Mouse (Mus musculus): ENCODE measurements around the gene Smim24. TPM values are rescaled to one million over a fixed set of nuclear protein-coding genes. Genes with fewer than 3 reads are reported as not detected.

The Smim24 gene
- total RNA-seq, 2 experiments from 2014 or later: 13.3 to 37.5 TPM

DNA sequence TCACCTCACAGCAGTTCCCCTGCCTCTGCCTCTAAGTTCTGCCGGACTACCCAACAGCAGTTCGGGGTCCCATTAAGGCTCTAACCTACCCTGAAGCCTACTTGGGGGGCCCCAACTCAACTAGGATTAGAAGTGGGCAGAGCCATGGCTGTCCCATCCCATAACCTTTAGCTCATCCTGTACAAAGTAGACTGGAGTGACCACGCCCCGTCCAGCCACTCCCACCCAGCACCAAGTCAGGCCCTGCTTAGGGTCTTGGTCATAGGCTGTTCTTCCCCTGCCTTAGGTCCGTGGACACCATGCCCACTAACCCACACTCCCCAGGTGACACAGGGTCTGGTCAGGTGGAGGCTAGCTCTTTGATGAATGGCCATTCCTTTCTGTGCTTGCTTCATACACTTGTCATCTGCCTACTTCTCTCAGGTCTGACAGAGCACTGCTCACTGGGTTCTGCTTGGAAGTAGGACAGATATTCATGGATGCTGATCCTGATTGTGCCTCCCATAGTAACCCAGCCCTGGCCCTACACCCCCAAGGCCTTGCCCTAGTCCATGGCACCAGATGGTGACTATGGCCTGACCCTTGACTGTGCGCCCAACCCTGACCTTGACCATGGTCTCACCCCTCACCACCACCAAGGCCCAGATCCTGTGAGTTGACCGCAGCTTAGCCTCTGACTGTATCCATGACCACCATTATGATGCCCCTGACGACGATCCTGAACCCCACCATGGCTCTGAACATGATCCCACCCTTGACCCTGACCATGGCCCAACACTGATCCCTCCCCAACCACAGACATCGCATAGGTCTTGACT is 26.5 kb downstream of the Smim24 start:
- no peak for ATAC-seq (replicated peaks; ENCODE audit: poor library complexity, severe bottlenecking)

GRCm38 (mm10) chr10:81420191-81420767 is 27.4 kb downstream of the Smim24 start:
- ATAC-seq (replicated peaks; ENCODE audit: poor library complexity, severe bottlenecking): no peak

- ATAC-seq (replicated peaks; ENCODE audit: poor library complexity, severe bottlenecking): no peak
Observed at GRCm38 (mm10) chr10:81421041-81421796, 28.4 kb downstream of the Smim24 start.

GRCm38 (mm10) chr10:81421797-81422100 is 28.9 kb downstream of the Smim24 start:
- ATAC-seq (replicated peaks; ENCODE audit: poor library complexity, severe bottlenecking): no peak

- ATAC-seq (replicated peaks; ENCODE audit: poor library complexity, severe bottlenecking): no peak
Observed at GRCm38 (mm10) chr10:81422191-81422590, 29.3 kb downstream of the Smim24 start.

DNA sequence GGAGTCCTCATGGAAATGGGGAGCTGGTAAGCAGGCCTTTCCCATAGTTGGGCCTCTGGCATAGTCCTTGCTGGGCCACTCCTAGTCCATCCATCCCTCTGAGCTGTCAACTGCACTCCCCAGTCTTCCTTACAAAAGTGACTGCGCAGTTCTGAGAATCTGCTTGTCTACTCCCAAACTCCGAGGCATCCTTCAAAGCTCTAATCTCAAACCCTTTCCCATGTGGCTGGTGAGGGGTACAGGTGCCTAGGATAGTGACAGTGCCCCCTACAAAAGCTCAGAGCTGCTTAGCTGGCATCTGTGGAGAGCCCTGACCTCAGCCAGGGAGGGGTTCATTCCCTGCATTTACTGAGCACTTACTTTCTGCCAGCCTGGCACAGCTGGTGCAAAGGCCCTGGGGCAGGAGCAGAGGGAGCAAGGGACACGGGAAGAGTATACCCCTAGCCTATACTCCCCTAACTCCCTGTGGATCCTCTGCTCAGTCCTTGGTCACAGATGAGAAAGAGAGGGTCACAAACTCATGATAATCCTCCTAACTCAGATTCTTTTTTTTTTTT is 29.9 kb downstream of the Smim24 start:
- no peak for ATAC-seq (replicated peaks; ENCODE audit: poor library complexity, severe bottlenecking)

DNA sequence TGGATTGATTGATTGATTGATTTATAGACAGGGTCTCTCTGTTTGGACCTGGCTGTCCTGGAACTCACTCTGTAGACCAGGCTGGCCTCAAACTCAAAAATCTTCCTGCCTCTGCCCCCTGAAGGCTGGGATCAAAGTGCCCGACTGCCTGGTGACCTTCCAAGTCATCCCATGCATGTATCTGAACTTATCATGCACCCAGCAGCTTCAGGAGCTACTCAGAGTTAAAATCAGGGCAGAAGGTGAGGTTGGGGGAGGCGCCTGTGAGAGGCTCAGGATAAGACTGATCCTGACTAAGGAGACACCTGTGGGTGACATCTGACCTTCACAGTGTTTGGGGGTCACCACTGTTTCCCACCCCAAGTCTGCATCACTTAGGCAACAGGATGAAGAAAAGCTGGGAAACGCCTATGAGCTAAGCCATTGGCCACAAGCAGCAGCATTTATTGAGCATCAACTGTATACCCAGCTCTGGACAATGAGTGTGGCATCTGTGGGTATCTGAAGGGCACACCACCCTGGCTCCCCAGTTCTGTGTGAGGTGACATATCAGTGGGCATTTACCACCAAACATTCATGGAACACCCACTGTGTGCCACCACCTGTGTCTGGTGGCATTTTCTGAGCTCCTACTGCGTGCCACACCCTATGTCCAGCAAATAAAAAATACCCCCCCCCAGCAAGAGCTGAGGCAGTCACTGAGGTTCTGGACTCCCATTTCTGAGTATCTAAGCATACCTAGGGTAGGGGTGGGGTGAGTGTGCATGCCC is 30.8 kb downstream of the Smim24 start:
- ATAC-seq (replicated peaks; ENCODE audit: poor library complexity, severe bottlenecking): no peak

DNA sequence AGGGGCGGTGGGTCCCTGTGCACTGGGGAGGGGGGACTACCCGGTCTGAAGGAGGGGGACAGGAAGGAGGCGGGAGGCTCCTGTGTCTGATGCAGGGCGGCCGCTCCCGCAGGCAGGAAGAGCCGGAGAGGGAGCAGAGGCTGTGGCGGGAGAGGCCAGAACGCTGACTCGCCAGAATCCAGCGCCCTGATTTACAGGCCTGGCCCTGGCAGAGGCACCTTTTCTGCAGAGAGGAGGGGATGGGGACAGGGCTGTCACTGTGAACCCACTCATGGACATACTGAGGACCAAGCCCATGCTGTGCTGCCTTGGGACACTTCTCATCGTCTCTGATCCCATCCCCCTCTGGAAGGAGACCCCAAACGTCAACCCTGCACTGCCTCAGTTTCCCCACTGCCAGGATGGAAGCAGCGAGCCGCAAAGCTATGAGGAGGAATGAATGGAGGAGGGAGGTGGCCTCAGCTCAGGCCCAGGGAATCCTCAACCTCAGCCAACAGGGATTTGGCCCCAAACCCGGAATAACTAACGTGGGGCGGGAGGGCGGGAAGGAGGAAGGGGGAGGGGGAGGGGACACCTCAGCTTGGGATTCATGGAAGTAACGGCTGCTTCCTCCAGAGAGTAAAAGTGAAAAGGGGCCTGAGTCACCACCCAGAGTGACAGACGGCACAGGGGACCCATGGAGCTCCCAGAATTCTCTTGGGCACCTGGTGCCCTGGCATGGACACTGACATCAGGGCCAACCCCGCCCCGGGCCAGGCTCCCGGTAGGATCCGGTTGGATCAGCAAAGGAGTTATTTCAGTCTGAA is 31.6 kb downstream of the Smim24 start:
- ATAC-seq (replicated peaks; ENCODE audit: poor library complexity, severe bottlenecking): peak; percentile 9; the same call in 1 of the 2 replicates

GRCm38 (mm10) chr10:81425236-81425850 is 32.5 kb downstream of the Smim24 start:
- no peak for ATAC-seq (replicated peaks; ENCODE audit: poor library complexity, severe bottlenecking)

GRCm38 (mm10) chr10:81426081-81426671 is 33.3 kb downstream of the Smim24 start:
- ATAC-seq (replicated peaks; ENCODE audit: poor library complexity, severe bottlenecking): no peak

- no peak for ATAC-seq (replicated peaks; ENCODE audit: poor library complexity, severe bottlenecking)
Observed at GRCm38 (mm10) chr10:81426897-81427296, 34.0 kb downstream of the Smim24 start.

DNA sequence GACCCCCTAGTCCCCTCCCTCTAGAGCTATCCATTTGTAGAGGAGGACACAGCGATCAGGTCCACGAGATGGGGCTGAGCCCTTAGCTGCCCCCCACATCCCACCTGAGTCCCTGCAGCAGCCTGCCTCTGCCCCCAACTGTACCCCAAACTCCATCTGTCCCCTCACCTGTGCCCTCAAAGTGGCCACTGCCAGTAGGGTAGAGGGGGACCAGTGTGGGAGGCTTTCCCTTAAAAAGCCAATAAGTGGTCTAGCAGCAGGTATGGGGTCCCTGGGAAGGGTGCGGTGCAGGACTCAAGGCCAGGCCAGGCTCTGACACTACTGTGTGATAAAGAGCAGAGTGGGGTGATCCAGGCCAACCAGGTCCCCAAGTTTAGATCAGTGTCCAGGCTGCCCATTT is 34.5 kb downstream of the Smim24 start:
- no peak for ATAC-seq (replicated peaks; ENCODE audit: poor library complexity, severe bottlenecking)

DNA sequence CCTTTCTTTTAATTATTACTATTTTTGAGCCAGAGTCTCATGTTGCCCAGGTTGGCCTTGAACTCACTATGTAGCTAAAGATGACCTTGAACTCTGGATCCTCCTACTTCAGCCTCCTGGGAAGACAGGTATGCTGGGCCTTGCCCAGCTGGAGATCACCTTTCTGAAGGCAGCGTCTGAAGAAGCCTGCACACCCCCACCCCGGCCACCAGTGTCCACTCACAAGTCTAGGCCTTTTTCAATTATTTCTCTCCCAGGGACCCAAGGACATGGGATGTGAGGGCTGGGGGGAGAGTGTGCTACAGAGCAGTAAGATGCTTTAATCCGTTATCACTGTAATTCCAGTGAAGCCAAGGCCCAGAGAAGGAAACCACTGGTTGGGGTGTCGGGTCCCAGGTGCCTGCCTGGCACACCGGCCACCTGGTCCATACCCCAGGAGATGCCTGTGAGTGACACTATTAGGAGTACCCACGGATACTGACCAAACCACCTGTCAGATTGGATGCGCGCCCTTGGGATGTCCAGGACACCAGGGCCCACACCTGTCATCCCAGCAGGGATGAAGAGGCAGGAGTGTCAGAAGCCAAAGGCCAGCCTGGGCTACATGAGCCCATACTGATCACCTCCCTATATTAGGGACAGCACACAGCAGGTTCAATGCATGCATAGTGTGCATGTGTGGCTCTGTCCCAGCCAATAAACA is 35.1 kb downstream of the Smim24 start:
- no peak for ATAC-seq (replicated peaks; ENCODE audit: poor library complexity, severe bottlenecking)

DNA sequence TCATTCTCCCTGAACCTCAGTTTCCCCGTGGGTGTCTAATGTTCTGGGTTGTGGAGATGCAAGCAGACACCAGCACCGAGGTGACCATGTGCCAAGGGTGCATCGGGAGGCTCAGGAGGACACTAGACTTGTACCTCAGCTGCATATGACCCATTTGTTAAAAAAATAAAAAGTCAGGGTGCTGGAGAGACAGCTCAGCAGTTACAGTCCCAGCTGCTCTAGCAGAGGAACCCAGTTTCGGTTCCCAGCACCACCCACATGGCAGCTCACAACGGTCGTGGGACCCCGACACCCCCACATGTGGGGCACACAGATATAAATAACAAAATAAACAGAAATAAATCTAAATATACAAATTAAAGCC is 35.6 kb downstream of the Smim24 start:
- no peak for ATAC-seq (replicated peaks; ENCODE audit: poor library complexity, severe bottlenecking)

- ATAC-seq (replicated peaks; ENCODE audit: poor library complexity, severe bottlenecking): no peak
Observed at GRCm38 (mm10) chr10:81429092-81429491, 36.2 kb downstream of the Smim24 start.

DNA sequence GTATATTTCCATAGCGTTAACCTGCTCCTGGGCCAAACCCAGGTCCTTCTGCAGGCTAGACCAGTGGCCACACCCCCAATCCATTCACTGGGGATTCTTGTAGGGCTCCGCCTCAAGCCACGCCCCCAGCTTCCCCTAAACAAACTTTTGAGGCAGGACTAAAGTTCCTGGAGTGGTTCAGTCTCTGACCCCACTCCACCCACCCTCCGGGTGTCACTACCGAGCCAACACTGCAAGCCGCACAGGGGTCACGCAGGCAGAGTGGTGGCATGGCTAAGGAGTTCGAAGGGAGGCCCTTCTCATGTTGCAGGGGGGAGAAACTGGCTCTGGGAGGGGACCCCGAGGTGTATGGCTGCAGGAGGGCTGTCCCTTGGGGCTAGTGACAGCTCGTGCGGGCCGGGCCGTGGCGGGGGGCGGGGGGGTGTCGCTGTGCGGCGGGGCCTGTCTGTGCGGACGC is 36.8 kb downstream of the Smim24 start:
- ATAC-seq (replicated peaks; ENCODE audit: poor library complexity, severe bottlenecking): peak; percentile 40

DNA sequence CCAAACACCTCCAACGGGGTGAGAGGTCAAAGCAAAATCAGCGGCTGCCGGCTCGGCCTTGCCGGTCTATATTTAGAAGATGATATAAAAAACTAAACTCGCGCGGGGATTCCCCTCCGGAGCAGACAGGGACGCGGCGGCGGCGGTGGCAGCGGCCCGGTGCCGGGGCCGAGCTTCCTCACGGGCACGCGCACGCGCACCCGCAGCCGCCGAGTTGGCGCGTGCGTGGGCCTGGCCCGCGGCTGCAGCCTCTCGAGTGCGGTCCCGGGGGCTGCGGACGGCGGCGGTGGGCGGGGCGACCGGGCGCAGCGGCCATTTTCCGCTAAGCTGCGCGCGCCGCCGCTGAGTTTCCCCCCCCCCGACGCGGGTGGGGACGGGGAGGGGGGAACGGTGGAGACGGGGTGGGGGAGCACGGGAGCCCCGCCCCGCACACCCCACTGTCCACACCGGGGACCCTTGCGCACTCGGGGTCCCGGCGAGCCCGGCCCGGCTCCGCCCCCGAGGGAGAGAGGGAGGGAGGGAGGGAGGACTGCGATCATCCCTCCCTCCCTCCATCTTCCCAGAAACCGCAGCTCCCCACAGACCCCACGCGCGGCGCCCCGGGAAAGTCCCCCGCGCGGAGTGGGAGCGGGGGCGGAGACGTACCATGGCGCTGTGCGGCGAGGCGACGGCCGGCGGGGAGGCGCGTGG is 37.4 kb downstream of the Smim24 start:
- peak; percentile 3; the same call in 1 of the 2 replicates for ATAC-seq (replicated peaks; ENCODE audit: poor library complexity, severe bottlenecking)
